Mouse (Mus musculus): ENCODE data around the gene Foxb1. TPM values are rescaled to one million over a fixed set of nuclear protein-coding genes. Genes with fewer than 3 reads are reported as not detected.

Foxb1 gene
- polyA plus RNA-seq, 1 experiment from 2014 or later = not detected

DNA sequence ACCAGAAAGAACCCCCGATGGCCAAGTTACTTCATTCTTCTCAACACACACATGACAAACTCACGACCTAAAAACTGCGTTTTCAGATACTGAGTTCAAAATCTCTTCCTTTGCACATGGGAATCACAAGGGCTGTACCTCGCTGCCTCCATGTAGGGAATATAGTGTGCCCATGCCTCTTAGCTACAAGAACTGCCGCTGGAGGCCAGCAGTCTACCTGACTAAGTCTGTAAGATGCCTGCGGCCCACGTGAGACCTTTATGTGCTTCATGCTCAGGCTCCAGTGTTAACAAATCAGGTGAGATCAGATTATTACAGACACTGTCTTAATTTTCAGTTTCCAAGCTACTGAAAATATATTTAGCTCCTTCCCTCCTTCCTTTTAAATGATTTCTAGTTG, 4.7 kb downstream of the Foxb1 start:
- WGBS = 13% methylated on average over 7 of the region's 7 CpGs
- no peak overlapping the region for H3K9ac ChIP-seq
- H3K4me2 ChIP-seq = no peak overlapping the region
- H3K4me3 ChIP-seq = no peak overlapping the region
- H3K4me1 ChIP-seq (replicated peaks) = peaks cover 13% of the 10 kb centered on the region; the same call in 1 of the 2 replicates
- H3K27ac ChIP-seq (ENCODE audit: poor library complexity, severe bottlenecking) = no peak overlapping the region
- peaks cover 79% of the 10 kb centered on the region for H3K27me3 ChIP-seq (replicated peaks)
- no peak for ATAC-seq (ENCODE audit: insufficient number of reproducible peaks, low FRiP score)
- H3K36me3 ChIP-seq = no peaks in the 10 kb centered on the region
- no peaks in the 10 kb centered on the region for H3K9me3 ChIP-seq (replicated peaks)

DNA sequence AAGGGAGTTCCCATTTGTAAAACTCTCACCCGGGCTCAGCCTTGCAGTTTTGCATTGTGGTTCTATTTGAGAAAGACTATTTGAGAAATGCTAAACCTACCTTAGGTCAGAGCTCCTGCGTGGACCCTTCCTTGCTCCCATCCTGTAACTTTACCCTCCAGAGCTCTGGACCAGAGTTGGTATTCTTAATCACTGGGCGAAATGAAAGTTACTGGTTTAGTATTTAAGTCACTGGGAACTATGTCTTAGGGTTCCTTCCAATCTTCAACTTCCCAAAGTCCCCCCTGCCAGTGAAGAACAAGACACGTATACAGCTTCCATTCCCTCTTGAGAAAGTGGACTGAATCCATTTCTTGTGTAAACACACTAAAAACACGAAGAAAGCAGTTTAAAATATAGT, 5.6 kb downstream of the Foxb1 start:
- Histone ChIP-seq H3K4me1 (replicated peaks) (peaks cover 6% of the 10 kb centered on the region; the same call in 1 of the 2 replicates), H3K4me3 (no peak overlapping the region), H3K27me3 (replicated peaks) (peaks cover 70% of the 10 kb centered on the region), H3K27ac (ENCODE audit: poor library complexity, severe bottlenecking) (no peak overlapping the region), H3K36me3 (no peaks in the 10 kb centered on the region), H3K4me2 (no peak overlapping the region), H3K9ac (no peak overlapping the region), H3K9me3 (replicated peaks) (no peaks in the 10 kb centered on the region)
- no peak for ATAC-seq (ENCODE audit: insufficient number of reproducible peaks, low FRiP score)
- 11% methylated on average over 5 of the region's 5 CpGs for WGBS

DNA sequence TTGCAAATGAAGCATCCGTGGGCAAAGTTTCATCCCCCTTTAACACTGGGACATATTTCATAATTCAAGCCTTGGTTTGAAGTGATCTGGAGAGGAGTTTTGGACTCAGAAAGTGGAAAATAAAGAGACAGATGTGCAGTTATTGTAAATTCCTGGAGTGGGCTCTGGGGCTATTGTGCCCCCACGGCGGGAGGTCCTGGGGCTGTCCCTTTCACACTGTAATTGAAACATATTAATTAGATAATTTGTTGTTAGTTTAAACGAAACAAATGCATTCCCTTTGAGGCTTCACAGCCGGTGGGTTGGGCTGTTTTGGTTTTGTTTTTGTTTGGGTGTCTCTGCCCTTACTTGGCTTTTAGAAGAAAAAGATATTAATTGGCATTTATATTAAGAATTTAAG, 6.0 kb downstream of the Foxb1 start:
- H3K4me1 ChIP-seq (replicated peaks) = peaks cover 2% of the 10 kb centered on the region; the same call in 1 of the 2 replicates
- no peak for ATAC-seq (ENCODE audit: insufficient number of reproducible peaks, low FRiP score)
- no peak overlapping the region for H3K4me3 ChIP-seq
- peaks cover 65% of the 10 kb centered on the region for H3K27me3 ChIP-seq (replicated peaks)
- H3K9ac ChIP-seq = no peak overlapping the region
- no peak overlapping the region for H3K4me2 ChIP-seq
- H3K36me3 ChIP-seq = no peaks in the 10 kb centered on the region
- H3K9me3 ChIP-seq (replicated peaks) = no peaks in the 10 kb centered on the region
- no peak overlapping the region for H3K27ac ChIP-seq (ENCODE audit: poor library complexity, severe bottlenecking)
- WGBS = 7% methylated on average over 5 of the region's 5 CpGs

DNA sequence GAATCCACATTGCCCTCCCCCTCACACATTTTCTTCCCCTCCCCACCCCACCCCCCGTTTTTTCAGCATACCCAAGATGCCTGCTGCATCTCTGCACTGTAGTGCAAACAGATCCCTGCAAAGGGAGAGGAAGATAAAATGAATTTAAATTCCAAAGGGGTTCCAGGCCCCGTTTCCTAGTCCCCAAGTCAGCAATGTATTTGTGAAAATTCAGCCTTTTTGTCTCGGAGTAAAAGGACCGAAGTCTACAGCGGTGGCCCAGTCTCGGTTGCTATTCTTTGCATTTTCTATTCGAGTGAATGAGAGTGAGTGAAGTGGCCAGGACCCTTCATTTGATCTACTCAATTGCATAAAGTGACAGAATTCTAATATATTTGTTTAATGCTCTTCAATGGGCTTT, 6.4 kb downstream of the Foxb1 start:
- Histone ChIP-seq H3K27me3 (replicated peaks) (peaks cover 63% of the 10 kb centered on the region), H3K9ac (no peak overlapping the region), H3K4me1 (replicated peaks) (no peaks in the 10 kb centered on the region), H3K9me3 (replicated peaks) (no peaks in the 10 kb centered on the region), H3K27ac (ENCODE audit: poor library complexity, severe bottlenecking) (no peak overlapping the region), H3K4me3 (no peak overlapping the region), H3K4me2 (no peak overlapping the region), H3K36me3 (no peaks in the 10 kb centered on the region)
- ATAC-seq (ENCODE audit: insufficient number of reproducible peaks, low FRiP score) = no peak
- 7% methylated on average over 7 of the region's 7 CpGs for WGBS

DNA sequence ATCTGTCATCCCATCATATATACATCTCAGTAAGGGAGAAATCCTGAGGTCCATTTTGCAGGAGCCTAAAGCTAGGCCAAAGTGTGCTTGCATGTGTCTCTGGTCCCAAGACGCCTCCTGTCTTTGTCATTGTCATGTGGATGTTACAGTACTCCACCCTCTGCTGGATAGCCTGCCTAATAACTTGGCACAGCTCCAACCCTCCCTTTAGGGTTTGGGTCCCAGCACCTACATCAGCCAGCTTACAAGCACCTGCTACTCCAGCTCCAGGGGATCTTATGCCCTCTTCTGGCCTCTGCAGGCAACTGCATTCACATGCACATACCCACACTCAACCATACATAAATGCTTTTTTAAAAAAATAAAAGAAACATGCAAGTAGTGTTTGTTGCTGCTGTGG, 12.8 kb downstream of the Foxb1 start:
- H3K27me3 ChIP-seq (replicated peaks) = peaks cover 14% of the 10 kb centered on the region
- peaks cover 7% of the 10 kb centered on the region; the same call in 1 of the 2 replicates for H3K9me3 ChIP-seq (replicated peaks)
- H3K4me3 ChIP-seq = no peak overlapping the region
- no peaks in the 10 kb centered on the region for H3K36me3 ChIP-seq
- no peaks in the 10 kb centered on the region for H3K4me1 ChIP-seq (replicated peaks)
- ATAC-seq (ENCODE audit: insufficient number of reproducible peaks, low FRiP score) = no peak
- no peak overlapping the region for H3K9ac ChIP-seq
- WGBS = 83% methylated on average over 1 of the region's 1 CpGs
- H3K4me2 ChIP-seq = no peak overlapping the region
- H3K27ac ChIP-seq (ENCODE audit: poor library complexity, severe bottlenecking) = no peak overlapping the region

DNA sequence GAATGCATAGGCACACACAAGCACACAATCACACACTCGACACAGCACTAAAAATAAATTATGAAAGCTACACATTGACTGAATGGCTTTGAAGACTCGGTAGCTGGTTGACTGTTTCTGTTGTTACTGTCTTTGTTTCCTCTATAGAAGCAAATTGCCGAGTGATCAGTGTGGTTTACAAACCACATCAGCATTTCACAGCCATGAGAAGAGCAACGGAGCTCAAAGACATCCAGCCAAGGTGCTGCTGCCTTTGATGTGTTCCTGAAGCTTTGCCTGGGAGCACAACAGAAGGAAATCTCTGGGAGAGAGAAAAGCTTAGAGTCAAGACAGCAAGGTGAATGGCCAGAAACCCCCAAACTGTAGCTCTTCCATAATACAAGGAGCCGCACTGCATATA, 32.0 kb downstream of the Foxb1 start:
- H3K4me1 ChIP-seq (replicated peaks) = no peaks in the 10 kb centered on the region
- H3K4me2 ChIP-seq = no peak overlapping the region
- H3K27me3 ChIP-seq (replicated peaks) = no peaks in the 10 kb centered on the region; the same call in 1 of the 2 replicates
- no peak overlapping the region for H3K4me3 ChIP-seq
- no peaks in the 10 kb centered on the region for H3K36me3 ChIP-seq
- no peaks in the 10 kb centered on the region; the same call in 1 of the 2 replicates for H3K9me3 ChIP-seq (replicated peaks)
- no peak overlapping the region for H3K27ac ChIP-seq (ENCODE audit: poor library complexity, severe bottlenecking)
- ATAC-seq (ENCODE audit: insufficient number of reproducible peaks, low FRiP score) = no peak
- H3K9ac ChIP-seq = no peak overlapping the region
- WGBS = 56% methylated on average over 5 of the region's 5 CpGs

DNA sequence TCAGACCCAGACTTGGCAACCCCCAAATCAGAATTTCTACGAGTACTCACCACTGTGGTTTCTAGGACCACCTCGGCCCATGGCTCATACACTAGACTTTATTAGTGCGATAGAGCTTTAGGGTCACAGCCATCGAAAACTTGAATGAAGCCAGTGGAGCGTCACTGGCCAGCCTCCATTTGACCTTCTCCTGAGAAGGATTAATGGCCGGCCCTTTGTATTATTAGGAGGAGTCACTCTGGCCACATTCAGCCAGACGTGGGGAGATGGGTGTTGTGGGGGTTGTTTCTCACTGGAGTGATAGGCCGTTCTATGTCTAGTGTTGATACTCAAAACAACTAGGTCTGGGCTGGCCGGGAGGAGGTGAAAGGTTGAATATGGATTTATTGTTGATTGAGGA, 42.3 kb downstream of the Foxb1 start:
- Histone ChIP-seq H3K36me3 (no peaks in the 10 kb centered on the region), H3K27me3 (replicated peaks) (no peaks in the 10 kb centered on the region), H3K4me1 (replicated peaks) (peaks cover 21% of the 10 kb centered on the region), H3K4me3 (no peak overlapping the region), H3K4me2 (no peak overlapping the region), H3K9ac (no peak overlapping the region), H3K27ac (ENCODE audit: poor library complexity, severe bottlenecking) (no peak overlapping the region), H3K9me3 (replicated peaks) (no peaks in the 10 kb centered on the region)
- 82% methylated on average over 9 of the region's 9 CpGs for WGBS
- ATAC-seq (ENCODE audit: insufficient number of reproducible peaks, low FRiP score) = no peak

DNA sequence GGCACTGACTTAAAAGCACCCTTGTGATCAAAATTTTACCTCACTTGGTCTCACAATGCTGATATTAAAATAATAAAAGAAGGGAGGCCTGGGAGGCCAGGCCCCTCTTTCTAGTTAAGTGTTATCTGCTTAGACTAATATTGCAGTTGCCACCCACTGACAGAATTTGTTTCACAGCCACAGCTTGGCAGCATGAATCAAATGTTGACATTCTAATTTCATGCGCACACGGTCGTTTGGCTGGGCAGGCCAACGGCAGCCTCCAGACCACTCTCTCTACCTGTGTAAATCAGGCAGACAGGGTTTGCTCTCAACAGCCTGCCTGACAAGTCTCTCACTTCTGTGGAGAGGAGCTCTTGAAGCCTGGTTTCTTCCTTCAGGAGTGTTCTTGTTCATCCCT, 44.4 kb downstream of the Foxb1 start:
- H3K9me3 ChIP-seq (replicated peaks) = no peaks in the 10 kb centered on the region
- peaks cover 29% of the 10 kb centered on the region for H3K4me1 ChIP-seq (replicated peaks)
- H3K27ac ChIP-seq (ENCODE audit: poor library complexity, severe bottlenecking) = no peak overlapping the region
- H3K9ac ChIP-seq = no peak overlapping the region
- 43% methylated on average over 4 of the region's 4 CpGs for WGBS
- no peaks in the 10 kb centered on the region for H3K36me3 ChIP-seq
- ATAC-seq (ENCODE audit: insufficient number of reproducible peaks, low FRiP score) = no peak
- no peaks in the 10 kb centered on the region for H3K27me3 ChIP-seq (replicated peaks)
- H3K4me3 ChIP-seq = no peak overlapping the region
- no peak overlapping the region for H3K4me2 ChIP-seq

DNA sequence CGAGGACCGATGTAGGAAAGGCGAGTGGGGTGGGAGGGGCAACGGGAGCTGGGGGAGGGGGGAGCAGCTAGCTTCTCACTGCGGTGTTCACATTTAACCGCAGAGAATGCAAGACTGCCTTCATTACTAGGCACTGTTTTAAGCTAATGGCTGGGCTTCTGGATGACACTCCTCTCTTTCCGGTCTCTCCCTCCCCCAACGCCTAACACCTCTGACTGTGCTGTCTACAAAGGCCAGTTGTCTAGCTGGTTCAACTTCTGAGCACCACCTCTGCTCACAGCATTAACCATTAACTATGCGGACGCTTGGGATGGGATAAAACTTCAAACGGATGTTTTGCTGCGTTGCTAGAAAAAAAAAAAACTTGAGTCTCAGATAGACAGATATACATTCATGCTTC, 45.3 kb downstream of the Foxb1 start:
- no peak overlapping the region for H3K27ac ChIP-seq (ENCODE audit: poor library complexity, severe bottlenecking)
- H3K9me3 ChIP-seq (replicated peaks) = no peaks in the 10 kb centered on the region
- 27% methylated on average over 12 of the region's 12 CpGs for WGBS
- H3K4me2 ChIP-seq = no peak overlapping the region
- peaks cover 29% of the 10 kb centered on the region for H3K4me1 ChIP-seq (replicated peaks)
- ATAC-seq (ENCODE audit: insufficient number of reproducible peaks, low FRiP score) = no peak
- no peak overlapping the region for H3K9ac ChIP-seq
- H3K36me3 ChIP-seq = no peaks in the 10 kb centered on the region
- no peak overlapping the region for H3K4me3 ChIP-seq
- H3K27me3 ChIP-seq (replicated peaks) = no peaks in the 10 kb centered on the region

DNA sequence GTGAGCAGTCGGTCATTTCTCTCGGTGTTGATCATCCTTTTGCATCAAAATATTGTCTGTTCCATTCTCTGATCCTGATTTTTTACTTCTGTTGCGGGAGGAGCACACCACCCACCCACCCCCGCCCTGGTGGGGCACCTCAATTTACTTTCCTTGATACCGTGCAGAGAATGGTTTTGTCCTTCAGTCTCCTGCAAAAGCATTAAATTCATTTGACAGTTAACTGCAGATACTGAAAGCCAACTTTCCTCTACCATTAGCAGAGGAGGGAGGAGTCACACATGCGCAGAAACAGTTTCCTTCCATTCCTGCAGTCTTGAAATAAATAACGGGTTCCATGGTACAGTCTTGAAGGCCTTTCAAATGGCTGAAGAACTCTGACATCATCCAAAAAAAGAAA, 46.4 kb downstream of the Foxb1 start:
- no peaks in the 10 kb centered on the region for H3K27me3 ChIP-seq (replicated peaks)
- no peak overlapping the region for H3K4me3 ChIP-seq
- H3K4me2 ChIP-seq = no peak overlapping the region
- H3K36me3 ChIP-seq = no peaks in the 10 kb centered on the region
- no peak overlapping the region for H3K27ac ChIP-seq (ENCODE audit: poor library complexity, severe bottlenecking)
- no peak overlapping the region for H3K9ac ChIP-seq
- WGBS = 57% methylated on average over 7 of the region's 7 CpGs
- H3K9me3 ChIP-seq (replicated peaks) = no peaks in the 10 kb centered on the region
- H3K4me1 ChIP-seq (replicated peaks) = peaks cover 29% of the 10 kb centered on the region
- ATAC-seq (ENCODE audit: insufficient number of reproducible peaks, low FRiP score) = no peak

DNA sequence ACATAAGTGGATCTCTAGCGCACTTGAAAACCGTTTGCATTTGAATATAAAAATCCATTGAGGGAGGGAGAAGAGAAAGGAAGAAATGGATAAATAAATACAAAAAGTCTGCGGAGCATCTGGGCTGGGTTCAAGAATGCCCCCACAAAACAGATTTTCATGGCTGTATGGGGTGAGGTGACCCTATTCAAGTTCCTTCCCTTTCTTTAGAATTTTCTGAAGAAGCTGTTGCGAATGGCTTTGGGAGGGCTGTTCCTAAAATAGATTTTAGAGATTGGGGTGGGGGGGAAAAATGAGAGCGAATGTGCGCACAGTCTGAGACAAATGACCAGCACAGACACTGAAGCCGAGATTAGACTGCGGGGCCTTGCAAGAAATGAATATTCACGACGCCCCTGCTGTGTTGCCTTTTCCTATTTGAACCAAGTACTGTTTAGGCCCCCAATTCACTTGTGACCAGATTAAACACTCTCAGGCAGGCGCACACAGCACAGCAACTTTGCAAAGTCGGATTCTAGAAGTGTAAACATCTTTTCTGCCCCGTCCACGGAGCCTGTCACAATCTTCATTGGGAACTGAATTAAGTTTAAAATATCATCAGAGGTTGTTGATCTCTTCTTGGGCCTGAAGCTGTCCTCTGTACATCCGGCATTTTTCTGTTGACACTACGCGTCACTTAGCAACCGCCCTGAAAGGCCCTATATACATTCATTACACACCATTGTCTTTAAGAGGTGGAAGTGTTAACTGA, 47.0 kb downstream of the Foxb1 start:
- H3K9me3 ChIP-seq (replicated peaks) = no peaks in the 10 kb centered on the region
- 45% methylated on average over 18 of the region's 18 CpGs for WGBS
- peaks cover 29% of the 10 kb centered on the region for H3K4me1 ChIP-seq (replicated peaks)
- no peak overlapping the region for H3K27ac ChIP-seq (ENCODE audit: poor library complexity, severe bottlenecking)
- peak overlapping the region; percentile 13; the same call in 1 of the 2 replicates for H3K4me2 ChIP-seq
- no peaks in the 10 kb centered on the region for H3K36me3 ChIP-seq
- H3K27me3 ChIP-seq (replicated peaks) = no peaks in the 10 kb centered on the region
- no peak overlapping the region for H3K4me3 ChIP-seq
- H3K9ac ChIP-seq = no peak overlapping the region
- ATAC-seq (ENCODE audit: insufficient number of reproducible peaks, low FRiP score) = no peak
